Mouse (Mus musculus) layer of hippocampus, adult 9-11 months (tissue): ENCODE measurements around the gene Arhgap11a.

ENCODE experiments used
- DNase-seq: peaks from one replicate; pipeline ENCODE4 v3.0.0; 2022

Arhgap11a gene

GRCm38 (mm10) chr2:113848245-113849121 lies at the start of gene Arhgap11a:
Arhgap11a (minus strand) TSS chr2:113848661.
- DNase-seq: peak; percentile 92

GRCm38 (mm10) chr2:113893385-113894122 lies 45.1 kb upstream of the Arhgap11a start:
- DNase-seq: no peak

GRCm38 (mm10) chr2:113887166-113887565 lies 38.7 kb upstream of the Arhgap11a start:
- DNase-seq: no peak

- no peak for DNase-seq
Observed at GRCm38 (mm10) chr2:113886061-113886460, 37.6 kb upstream of the Arhgap11a start.

- no peak for DNase-seq
Observed at GRCm38 (mm10) chr2:113870115-113870514, 21.7 kb upstream of the Arhgap11a start.

- no peak for DNase-seq
Observed at GRCm38 (mm10) chr2:113868404-113868803, 19.9 kb upstream of the Arhgap11a start.

GRCm38 (mm10) chr2:113866155-113866554 lies 17.7 kb upstream of the Arhgap11a start:
- DNase-seq: no peak

- no peak for DNase-seq
Observed at GRCm38 (mm10) chr2:113849141-113849540, 680 bp upstream of the Arhgap11a start.

- no peak for DNase-seq
Observed at GRCm38 (mm10) chr2:113847678-113848244, 700 bp downstream of the Arhgap11a start.

- DNase-seq: no peak
Observed at GRCm38 (mm10) chr2:113845081-113845480, 3.4 kb downstream of the Arhgap11a start.

- no peak for DNase-seq
Observed at GRCm38 (mm10) chr2:113841656-113842437, 6.6 kb downstream of the Arhgap11a start.

- DNase-seq: no peak
Observed at GRCm38 (mm10) chr2:113839488-113839887, 9.0 kb downstream of the Arhgap11a start.

GRCm38 (mm10) chr2:113835219-113835618 lies 13.2 kb downstream of the Arhgap11a start:
- DNase-seq: no peak

GRCm38 (mm10) chr2:113828943-113829882 lies 19.2 kb downstream of the Arhgap11a start, which contains the start of gene Scg5:
Scg5 (minus strand) TSS chr2:113829121.
- DNase-seq: peak; percentile 86

GRCm38 (mm10) chr2:113828086-113828942 lies 20.1 kb downstream of the Arhgap11a start:
- DNase-seq: no peak

GRCm38 (mm10) chr2:113823909-113824308 lies 24.6 kb downstream of the Arhgap11a start:
- DNase-seq: no peak

GRCm38 (mm10) chr2:113822367-113822766 lies 26.1 kb downstream of the Arhgap11a start:
- no peak for DNase-seq

GRCm38 (mm10) chr2:113821176-113821734 lies 27.2 kb downstream of the Arhgap11a start:
- no peak for DNase-seq

- DNase-seq: no peak
Observed at GRCm38 (mm10) chr2:113820117-113820516, 28.3 kb downstream of the Arhgap11a start.
